Mouse (Mus musculus): Measurements from ENCODE around the gene Crybg2. TPM values are rescaled to one million over a fixed set of nuclear protein-coding genes. Genes with fewer than 3 reads are reported as not detected.

The Crybg2 gene
- total and polyA plus RNA-seq, 2 experiments from 2014 or later, result 4.5 to 8.4 TPM

DNA sequence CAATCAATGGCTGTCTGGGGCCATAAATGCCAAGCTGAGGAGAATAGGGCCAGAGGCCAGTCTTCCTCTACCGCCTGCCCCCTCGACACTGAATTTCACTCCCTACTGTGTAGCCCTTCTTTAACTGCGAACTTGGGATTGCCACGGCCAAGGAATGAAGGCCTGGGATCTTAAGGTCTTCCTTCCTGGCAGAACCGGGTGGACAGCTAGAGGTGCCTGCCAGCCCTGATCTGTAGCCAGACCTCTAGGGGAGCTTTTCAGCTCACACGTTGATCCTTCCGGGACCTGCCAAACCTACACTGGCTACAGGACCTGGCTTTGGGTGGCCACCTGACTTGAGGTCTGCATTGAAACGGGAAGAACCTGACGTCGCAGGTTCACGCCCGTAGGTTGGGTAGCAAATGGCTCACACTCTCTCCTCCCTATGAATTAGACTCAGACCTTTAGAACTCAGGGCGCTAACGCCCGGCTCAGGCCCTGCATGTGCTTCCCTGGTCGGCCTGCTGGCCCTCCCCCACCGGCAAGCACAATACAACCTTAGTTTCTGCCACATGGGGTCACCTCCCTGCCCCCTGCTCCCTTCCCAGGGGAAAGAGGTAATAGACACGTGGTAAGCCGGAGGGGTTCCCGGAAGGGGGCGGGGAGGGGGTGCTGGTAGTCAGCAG is 43.3 kb upstream of the Crybg2 start:
- Histone ChIP-seq H3K27ac (ENCODE audit: low read depth, low read length) (no peak overlapping the region), H3K9me3 (ENCODE audit: low read length) (no peaks in the 10 kb centered on the region), H3K4me2 (ENCODE audit: low read depth, low read length, poor library complexity, severe bottlenecking) (peak overlapping the region; percentile 70), H3K4me1 (ENCODE audit: insufficient read depth, low read length) (peaks cover 8% of the 10 kb centered on the region), H3K4me3 (ENCODE audit: low read depth, low read length) (peak overlapping the region; percentile 36), H3K27me3 (ENCODE audit: insufficient read depth, low read length) (peaks cover 18% of the 10 kb centered on the region), H3K36me3 (ENCODE audit: insufficient read depth, low read length) (no peaks in the 10 kb centered on the region), H3K9ac (replicated peaks; ENCODE audit: low read length, poor library complexity, severe bottlenecking) (no peak overlapping the region)
- no peak for TF ChIP-seq CTCF (IDR thresholded peaks at IDR 0.05)
- 7% methylated on average over 21 of the region's 21 CpGs for WGBS
- ATAC-seq (ENCODE audit: low FRiP score), result no peak
- no peak for DNase-seq (ENCODE audit: low spot score)

DNA sequence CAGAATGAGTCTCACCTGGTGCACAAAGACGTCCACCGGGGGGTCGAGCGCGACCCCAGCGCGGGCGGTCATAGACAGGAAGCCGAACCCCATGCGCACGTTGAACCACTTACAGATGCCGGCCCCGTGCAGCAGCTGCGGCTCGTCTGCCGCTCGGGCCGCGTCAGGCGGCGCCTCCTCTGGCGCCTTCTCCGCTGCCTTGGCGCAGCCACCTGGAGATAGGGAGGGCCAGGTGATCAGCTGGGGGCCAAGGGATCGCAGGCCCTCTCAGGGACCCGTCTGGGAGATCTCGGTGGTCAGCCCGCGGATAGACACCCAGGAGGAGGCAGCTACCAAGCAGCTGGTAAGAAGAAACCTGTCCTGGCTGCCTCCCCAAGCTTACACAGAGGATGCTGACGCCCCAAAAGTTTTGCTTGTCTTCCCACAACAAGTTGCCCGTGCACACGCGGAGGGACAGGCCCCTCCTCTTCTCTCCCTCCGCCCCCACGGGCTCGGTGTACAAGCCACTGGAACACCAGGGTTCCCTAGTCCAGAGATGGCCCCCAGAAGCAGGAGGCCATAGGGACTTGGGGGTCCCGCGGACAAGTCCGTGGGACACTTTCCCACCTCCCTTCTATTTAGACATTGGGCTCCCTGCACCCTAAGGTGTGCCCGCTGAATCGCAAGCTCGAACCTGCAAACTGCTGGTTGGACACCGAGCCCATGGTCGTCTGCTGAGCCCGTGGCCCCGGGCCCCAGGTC is 42.4 kb upstream of the Crybg2 start:
- TF ChIP-seq CTCF (IDR thresholded peaks at IDR 0.05), result no peak
- Histone ChIP-seq H3K4me1 (ENCODE audit: insufficient read depth, low read length) (peaks cover 8% of the 10 kb centered on the region), H3K9me3 (ENCODE audit: low read length) (no peaks in the 10 kb centered on the region), H3K27ac (ENCODE audit: low read depth, low read length) (no peak overlapping the region), H3K4me3 (ENCODE audit: low read depth, low read length) (peak overlapping the region; percentile 36), H3K27me3 (ENCODE audit: insufficient read depth, low read length) (peaks cover 18% of the 10 kb centered on the region), H3K36me3 (ENCODE audit: insufficient read depth, low read length) (no peaks in the 10 kb centered on the region), H3K4me2 (ENCODE audit: low read depth, low read length, poor library complexity, severe bottlenecking) (peak overlapping the region; percentile 70), H3K9ac (replicated peaks; ENCODE audit: low read length, poor library complexity, severe bottlenecking) (no peak overlapping the region; the same call in 1 of the 2 replicates)
- DNase-seq (ENCODE audit: low spot score) (no peak), ATAC-seq (ENCODE audit: low FRiP score) (no peak)
- under 1% methylated on average over 45 of the region's 46 CpGs for WGBS

DNA sequence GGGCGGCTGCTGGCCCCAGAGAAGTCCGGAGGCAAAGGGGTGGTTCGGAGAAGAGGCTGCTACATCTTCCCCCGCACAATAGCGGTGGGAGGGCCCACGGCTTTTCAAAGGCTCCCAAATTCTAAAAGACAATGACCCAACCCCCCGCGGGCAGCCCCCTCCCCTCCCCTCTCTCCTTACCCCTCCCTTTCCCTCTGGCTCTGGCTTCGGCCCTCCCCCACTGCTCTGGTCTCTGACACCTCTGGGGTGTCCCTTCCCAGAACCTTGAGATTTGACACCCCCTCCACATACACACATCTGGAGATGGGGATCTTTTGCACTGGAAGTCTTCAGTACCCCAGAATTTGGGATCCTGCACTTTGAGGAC is 41.9 kb upstream of the Crybg2 start, which contains the start of gene Lin28a:
Lin28a (minus strand) TSS at position 63 of the 367 bp plus-strand sequence.
- ATAC-seq (ENCODE audit: low FRiP score), result no peak
- Histone ChIP-seq H3K4me1 (ENCODE audit: insufficient read depth, low read length) (peaks cover 8% of the 10 kb centered on the region), H3K4me2 (ENCODE audit: low read depth, low read length, poor library complexity, severe bottlenecking) (peak within 1 kb of the TSS; percentile 70), H3K27ac (ENCODE audit: low read depth, low read length) (0 out of 2 replicates have a peak within 1 kb of the TSS, but pooled peaks have one; percentile 27), H3K36me3 (ENCODE audit: insufficient read depth, low read length) (no peaks in the 10 kb centered on the region), H3K9me3 (ENCODE audit: low read length) (no peaks in the 10 kb centered on the region), H3K27me3 (ENCODE audit: insufficient read depth, low read length) (peaks cover 18% of the 10 kb centered on the region), H3K4me3 (ENCODE audit: low read depth, low read length) (peak within 1 kb of the TSS; percentile 36), H3K9ac (replicated peaks; ENCODE audit: low read length, poor library complexity, severe bottlenecking) (peak within 1 kb of the TSS; percentile 33)
- no peak for TF ChIP-seq CTCF (IDR thresholded peaks at IDR 0.05)
- DNase-seq (ENCODE audit: low spot score), result no peak
- 0% methylated on average over 8 of the region's 9 CpGs for WGBS

DNA sequence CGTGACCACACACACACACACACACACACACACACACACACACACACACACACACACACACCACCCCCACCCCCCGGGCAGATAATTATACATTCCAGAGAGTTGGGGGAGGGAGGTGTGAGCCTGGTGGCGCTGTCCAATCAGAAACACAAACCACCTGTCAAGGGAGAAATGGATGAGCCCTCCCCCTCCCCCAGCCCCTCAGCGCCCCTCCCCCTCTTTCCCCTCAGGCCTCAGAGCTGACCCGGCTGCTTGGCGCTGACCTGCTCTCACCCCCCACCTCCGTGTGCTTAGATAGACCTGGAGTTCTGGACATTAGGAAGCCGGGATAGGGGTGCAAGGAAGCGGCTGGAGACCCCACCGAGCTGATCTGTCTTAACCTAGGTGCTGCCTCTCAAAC is 41.4 kb upstream of the Crybg2 start:
- no peak overlapping the region for H3K27ac ChIP-seq (ENCODE audit: low read depth, low read length)
- peak; percentile 17 for DNase-seq (ENCODE audit: low spot score)
- TF ChIP-seq CTCF (IDR thresholded peaks at IDR 0.05), result no peak
- peaks cover 18% of the 10 kb centered on the region for H3K27me3 ChIP-seq (ENCODE audit: insufficient read depth, low read length)
- ATAC-seq (ENCODE audit: low FRiP score), result no peak
- peaks cover 8% of the 10 kb centered on the region for H3K4me1 ChIP-seq (ENCODE audit: insufficient read depth, low read length)
- H3K36me3 ChIP-seq (ENCODE audit: insufficient read depth, low read length), result no peaks in the 10 kb centered on the region
- 0% methylated on average over 6 of the region's 10 CpGs for WGBS
- no peaks in the 10 kb centered on the region for H3K9me3 ChIP-seq (ENCODE audit: low read length)
- no peak overlapping the region; the same call in 1 of the 2 replicates for H3K9ac ChIP-seq (replicated peaks; ENCODE audit: low read length, poor library complexity, severe bottlenecking)
- H3K4me2 ChIP-seq (ENCODE audit: low read depth, low read length, poor library complexity, severe bottlenecking), result peak overlapping the region; percentile 70
- peak overlapping the region; percentile 27; the same call in 1 of the 2 replicates for H3K4me3 ChIP-seq (ENCODE audit: low read depth, low read length)

DNA sequence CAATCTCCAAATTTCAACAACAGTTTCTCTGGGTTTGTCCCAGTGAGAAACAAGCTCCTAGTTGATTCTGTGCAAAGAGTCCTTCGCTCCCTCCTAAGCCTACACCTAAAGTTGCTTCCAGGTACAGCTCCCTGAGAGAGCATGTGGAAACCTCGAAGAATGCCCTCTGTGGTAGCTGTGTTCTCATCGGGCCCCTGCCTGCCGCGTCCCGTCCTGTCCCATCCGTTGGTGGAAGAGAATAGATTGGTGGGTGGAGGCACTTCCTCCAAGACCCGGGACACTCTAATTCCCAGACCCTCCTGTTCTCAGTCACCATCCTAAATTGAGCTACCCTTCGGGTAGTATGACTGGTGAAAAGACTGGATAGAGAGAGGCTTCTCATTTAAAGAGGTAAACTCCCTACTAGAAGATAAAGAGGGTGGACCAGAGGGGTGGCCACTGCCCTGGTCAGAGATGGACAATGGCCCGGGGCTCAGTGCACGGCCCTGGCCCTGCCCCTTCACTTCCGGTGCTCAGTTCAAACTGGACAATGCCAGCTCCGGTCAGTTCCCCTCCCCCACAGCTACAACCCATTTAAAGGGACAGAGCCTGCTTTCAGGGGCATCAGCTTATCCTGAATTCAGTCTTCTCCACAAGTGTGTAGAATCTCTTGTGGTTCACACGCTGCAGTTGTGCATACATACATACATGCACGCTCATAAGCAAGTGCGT is 40.8 kb upstream of the Crybg2 start:
- Histone ChIP-seq H3K27me3 (ENCODE audit: insufficient read depth, low read length) (peaks cover 18% of the 10 kb centered on the region), H3K36me3 (ENCODE audit: insufficient read depth, low read length) (no peaks in the 10 kb centered on the region), H3K9ac (replicated peaks; ENCODE audit: low read length, poor library complexity, severe bottlenecking) (0 out of 2 replicates have a peak overlapping the region, but pooled peaks have one; percentile 33), H3K27ac (ENCODE audit: low read depth, low read length) (0 out of 2 replicates have a peak overlapping the region, but pooled peaks have one; percentile 27), H3K9me3 (ENCODE audit: low read length) (no peaks in the 10 kb centered on the region), H3K4me1 (ENCODE audit: insufficient read depth, low read length) (peaks cover 8% of the 10 kb centered on the region), H3K4me2 (ENCODE audit: low read depth, low read length, poor library complexity, severe bottlenecking) (peak overlapping the region; percentile 70), H3K4me3 (ENCODE audit: low read depth, low read length) (peak overlapping the region; percentile 27)
- DNase-seq (ENCODE audit: low spot score) (peak; percentile 78), ATAC-seq (ENCODE audit: low FRiP score) (peak; percentile 73; the same call in 1 of the 2 replicates)
- 2% methylated on average over 16 of the region's 16 CpGs for WGBS
- no peak for TF ChIP-seq CTCF (IDR thresholded peaks at IDR 0.05)
